Mouse (Mus musculus): Measurements from ENCODE around the gene Gtdc1. TPM values are rescaled to one million over a fixed set of nuclear protein-coding genes. Genes with fewer than 3 reads are reported as not detected.

Gtdc1 gene
- 5.7 and 6.4 TPM in 2 replicates for polyA plus RNA-seq (2015; fragmentation: Nextera tagmentation; extraction: Ambion mirVana)

GRCm38 (mm10) chr2:44927482-44927811, at the start of gene Gtdc1:
Gene Gtdc1 (minus strand): TSS chr2:44927657.
- Histone ChIP-seq H3K9me3 (ENCODE audit: control insufficient read depth) (no peaks in the 10 kb centered on the region), H3K27ac (ENCODE audit: low read depth, low read length) (peak within 1 kb of the TSS; percentile 99), H3K36me3 (ENCODE audit: control insufficient read depth, insufficient read depth) (no peaks in the 10 kb centered on the region), H3K4me3 (ENCODE audit: low read depth, low read length) (peak within 1 kb of the TSS; percentile 59), H3K4me2 (replicated peaks; ENCODE audit: low read depth) (peak within 1 kb of the TSS; percentile 82), H3K4me1 (replicated peaks; ENCODE audit: control insufficient read depth, insufficient read depth, low read length) (peaks cover 3% of the 10 kb centered on the region; the same call in 1 of the 2 replicates), H3K27me3 (replicated peaks; ENCODE audit: control insufficient read depth, insufficient read depth, low read length) (no peaks in the 10 kb centered on the region), H3K9ac (ENCODE audit: low read depth, low read length) (peak within 1 kb of the TSS; percentile 88)
- ATAC-seq = peak; percentile 37
- WGBS = under 1% methylated on average over 26 of the region's 27 CpGs
- no peak for TF ChIP-seq CTCF (IDR thresholded peaks at IDR 0.05; ENCODE audit: low read depth)

- Histone ChIP-seq H3K9me3 (ENCODE audit: control insufficient read depth) (no peaks in the 10 kb centered on the region), H3K4me2 (replicated peaks; ENCODE audit: low read depth) (no peak overlapping the region), H3K27ac (ENCODE audit: low read depth, low read length) (no peak overlapping the region), H3K4me1 (replicated peaks; ENCODE audit: control insufficient read depth, insufficient read depth, low read length) (no peaks in the 10 kb centered on the region), H3K36me3 (ENCODE audit: control insufficient read depth, insufficient read depth) (no peaks in the 10 kb centered on the region), H3K4me3 (ENCODE audit: low read depth, low read length) (no peak overlapping the region), H3K27me3 (replicated peaks; ENCODE audit: control insufficient read depth, insufficient read depth, low read length) (no peaks in the 10 kb centered on the region), H3K9ac (ENCODE audit: low read depth, low read length) (no peak overlapping the region)
- WGBS = 68% methylated on average over 3 of the region's 3 CpGs
- TF ChIP-seq CTCF (IDR thresholded peaks at IDR 0.05; ENCODE audit: low read depth) = no peak
- no peak for ATAC-seq
Measured at GRCm38 (mm10) chr2:44977051-44977450, 49.6 kb upstream of the Gtdc1 start.

- H3K4me3 ChIP-seq (ENCODE audit: low read depth, low read length) = no peak overlapping the region
- no peak overlapping the region for H3K9ac ChIP-seq (ENCODE audit: low read depth, low read length)
- no peaks in the 10 kb centered on the region for H3K27me3 ChIP-seq (replicated peaks; ENCODE audit: control insufficient read depth, insufficient read depth, low read length)
- no peak for ATAC-seq
- H3K9me3 ChIP-seq (ENCODE audit: control insufficient read depth) = no peaks in the 10 kb centered on the region
- H3K4me1 ChIP-seq (replicated peaks; ENCODE audit: control insufficient read depth, insufficient read depth, low read length) = no peaks in the 10 kb centered on the region
- no peak for TF ChIP-seq CTCF (IDR thresholded peaks at IDR 0.05; ENCODE audit: low read depth)
- 64% methylated on average over 4 of the region's 4 CpGs for WGBS
- no peak overlapping the region for H3K4me2 ChIP-seq (replicated peaks; ENCODE audit: low read depth)
- H3K36me3 ChIP-seq (ENCODE audit: control insufficient read depth, insufficient read depth) = no peaks in the 10 kb centered on the region
- H3K27ac ChIP-seq (ENCODE audit: low read depth, low read length) = no peak overlapping the region
Measured at GRCm38 (mm10) chr2:44976484-44976883, 49.0 kb upstream of the Gtdc1 start.

GRCm38 (mm10) chr2:44973828-44974227, 46.4 kb upstream of the Gtdc1 start:
- Histone ChIP-seq H3K4me2 (replicated peaks; ENCODE audit: low read depth) (no peak overlapping the region), H3K27ac (ENCODE audit: low read depth, low read length) (no peak overlapping the region), H3K36me3 (ENCODE audit: control insufficient read depth, insufficient read depth) (no peaks in the 10 kb centered on the region), H3K4me1 (replicated peaks; ENCODE audit: control insufficient read depth, insufficient read depth, low read length) (no peaks in the 10 kb centered on the region), H3K9me3 (ENCODE audit: control insufficient read depth) (no peaks in the 10 kb centered on the region), H3K27me3 (replicated peaks; ENCODE audit: control insufficient read depth, insufficient read depth, low read length) (no peaks in the 10 kb centered on the region), H3K9ac (ENCODE audit: low read depth, low read length) (no peak overlapping the region), H3K4me3 (ENCODE audit: low read depth, low read length) (no peak overlapping the region)
- 67% methylated on average over 6 of the region's 6 CpGs for WGBS
- no peak for TF ChIP-seq CTCF (IDR thresholded peaks at IDR 0.05; ENCODE audit: low read depth)
- ATAC-seq = no peak

GRCm38 (mm10) chr2:44970087-44970646, 42.7 kb upstream of the Gtdc1 start:
- no peak overlapping the region for H3K27ac ChIP-seq (ENCODE audit: low read depth, low read length)

GRCm38 (mm10) chr2:44969640-44970039, 42.2 kb upstream of the Gtdc1 start:
- no peak overlapping the region for H3K4me2 ChIP-seq (replicated peaks; ENCODE audit: low read depth)
- no peak overlapping the region for H3K27ac ChIP-seq (ENCODE audit: low read depth, low read length)
- no peak for TF ChIP-seq CTCF (IDR thresholded peaks at IDR 0.05; ENCODE audit: low read depth)
- H3K27me3 ChIP-seq (replicated peaks; ENCODE audit: control insufficient read depth, insufficient read depth, low read length) = no peaks in the 10 kb centered on the region
- no peak for ATAC-seq
- H3K4me3 ChIP-seq (ENCODE audit: low read depth, low read length) = no peak overlapping the region
- no peaks in the 10 kb centered on the region for H3K9me3 ChIP-seq (ENCODE audit: control insufficient read depth)
- WGBS = 92% methylated on average over 1 of the region's 1 CpGs
- H3K9ac ChIP-seq (ENCODE audit: low read depth, low read length) = no peak overlapping the region
- H3K36me3 ChIP-seq (ENCODE audit: control insufficient read depth, insufficient read depth) = no peaks in the 10 kb centered on the region
- H3K4me1 ChIP-seq (replicated peaks; ENCODE audit: control insufficient read depth, insufficient read depth, low read length) = no peaks in the 10 kb centered on the region

More at GRCm38 (mm10) chr2:44970087-44970646, 42.7 kb upstream of the Gtdc1 start:
- no peak for TF ChIP-seq CTCF (IDR thresholded peaks at IDR 0.05; ENCODE audit: low read depth)
- Histone ChIP-seq H3K4me2 (replicated peaks; ENCODE audit: low read depth) (no peak overlapping the region), H3K36me3 (ENCODE audit: control insufficient read depth, insufficient read depth) (no peaks in the 10 kb centered on the region), H3K9me3 (ENCODE audit: control insufficient read depth) (no peaks in the 10 kb centered on the region), H3K9ac (ENCODE audit: low read depth, low read length) (no peak overlapping the region), H3K4me1 (replicated peaks; ENCODE audit: control insufficient read depth, insufficient read depth, low read length) (no peaks in the 10 kb centered on the region), H3K27me3 (replicated peaks; ENCODE audit: control insufficient read depth, insufficient read depth, low read length) (no peaks in the 10 kb centered on the region), H3K4me3 (ENCODE audit: low read depth, low read length) (no peak overlapping the region)
- WGBS = 92% methylated on average over 6 of the region's 6 CpGs
- ATAC-seq = no peak

GRCm38 (mm10) chr2:44969226-44969625, 41.8 kb upstream of the Gtdc1 start:
- no peak for TF ChIP-seq CTCF (IDR thresholded peaks at IDR 0.05; ENCODE audit: low read depth)
- 64% methylated on average over 2 of the region's 2 CpGs for WGBS
- no peak for ATAC-seq

More at GRCm38 (mm10) chr2:44969226-44969625, 41.8 kb upstream of the Gtdc1 start:
- Histone ChIP-seq H3K9ac (ENCODE audit: low read depth, low read length) (no peak overlapping the region), H3K4me1 (replicated peaks; ENCODE audit: control insufficient read depth, insufficient read depth, low read length) (no peaks in the 10 kb centered on the region), H3K27me3 (replicated peaks; ENCODE audit: control insufficient read depth, insufficient read depth, low read length) (no peaks in the 10 kb centered on the region), H3K4me3 (ENCODE audit: low read depth, low read length) (no peak overlapping the region), H3K4me2 (replicated peaks; ENCODE audit: low read depth) (no peak overlapping the region), H3K36me3 (ENCODE audit: control insufficient read depth, insufficient read depth) (no peaks in the 10 kb centered on the region), H3K9me3 (ENCODE audit: control insufficient read depth) (no peaks in the 10 kb centered on the region), H3K27ac (ENCODE audit: low read depth, low read length) (no peak overlapping the region)

Data from intestine, postnatal 0 days (tissue).